Mouse (Mus musculus): Measurements from ENCODE around the gene Gm9513.

Gene Gm9513

GRCm38 (mm10) chr9:36475338-36475737 lies at the start of gene Gm9513:
Gene Gm9513, plus strand, starts transcription at chr9:36475638.
- DNase-seq: no peak

GRCm38 (mm10) chr9:36431584-36431983 lies 43.9 kb upstream of the Gm9513 start, which contains the start of gene Gm7257:
Gene Gm7257, plus strand, starts transcription at chr9:36431884.
- DNase-seq: no peak

DNA sequence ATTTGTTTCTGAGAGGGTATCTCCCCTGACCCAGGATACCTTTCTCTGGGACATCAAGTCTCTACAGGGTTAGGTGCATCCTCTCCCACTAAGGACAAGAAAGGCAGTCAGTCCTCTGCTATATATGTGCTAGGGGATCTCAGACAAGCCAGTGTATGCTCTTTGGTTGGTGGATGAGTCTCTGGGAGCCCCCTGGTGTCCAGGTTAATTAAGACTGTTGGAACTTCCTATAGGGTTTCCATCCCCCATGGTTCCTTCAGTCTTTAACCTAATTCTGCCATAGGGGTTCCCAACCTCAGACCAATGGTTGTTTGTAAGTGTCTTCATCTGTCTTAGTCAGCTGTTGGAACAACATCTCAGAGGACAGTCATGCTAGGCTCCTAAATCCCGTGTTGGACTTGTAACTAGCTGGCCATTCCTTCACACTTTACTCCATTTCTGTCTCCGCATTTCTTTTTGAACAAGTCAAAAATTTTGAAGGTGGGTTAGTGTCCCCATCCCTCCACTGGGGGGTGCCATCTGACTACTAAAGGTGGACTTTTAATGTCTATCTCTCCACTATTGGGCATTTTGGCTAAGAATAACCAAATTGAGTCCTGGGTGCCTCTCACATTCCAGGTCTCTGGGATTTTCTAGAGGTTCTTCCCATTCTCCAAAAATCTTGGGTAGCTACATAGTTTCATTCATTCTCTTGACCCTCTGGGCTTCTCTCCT lies 40.2 kb upstream of the Gm9513 start:
- DNase-seq: no peak

GRCm38 (mm10) chr9:36494501-36495220 lies 19.2 kb downstream of the Gm9513 start:
- no peak for DNase-seq

- no peak for DNase-seq
Measured at GRCm38 (mm10) chr9:36495824-36496223, 20.4 kb downstream of the Gm9513 start.

DNA sequence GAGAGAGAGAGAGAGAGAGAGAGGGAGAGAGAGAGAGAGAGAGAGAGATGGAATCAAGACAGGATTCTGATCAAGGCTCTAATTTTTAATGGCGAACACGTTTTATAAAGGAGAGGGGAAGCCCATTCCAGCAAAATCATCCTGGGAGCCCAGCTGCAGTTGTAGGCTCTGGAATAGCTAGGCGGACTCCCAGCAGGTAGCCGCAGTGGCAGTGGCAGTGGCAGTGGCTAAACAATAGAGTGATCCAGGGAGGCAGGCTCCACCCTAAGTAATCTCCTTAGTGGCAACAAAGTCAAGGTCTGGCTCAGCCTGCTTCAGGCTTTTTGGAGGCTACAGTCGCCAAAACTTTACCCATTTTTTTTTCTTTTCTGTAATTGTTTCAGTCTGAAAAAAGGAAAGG lies 28.8 kb downstream of the Gm9513 start:
- DNase-seq: no peak
